Mouse (Mus musculus) embryonic stem cell, embryonic (primary cell): ENCODE measurements around the gene Bend6.

Source experiments
- CTCF ChIA-PET, 4 experiments: fragments of 300-600 bp in 2 of 4; fragments of 350-600 bp in 2 of 4; sonication (Branson Sonifier 250); formaldehyde crosslinking; loops; one replicate each; lab custom pipeline; 2022; ENCODE audit warnings: inconsistent platforms in 2 of 4; lab: Charles Lee
- POLR2A ChIA-PET, 4 experiments: fragments of 300-600 bp in 2 of 4; fragments of 350-600 bp in 2 of 4; sonication (Branson Sonifier 250); formaldehyde crosslinking; loops; one replicate each; lab custom pipeline; 2022; ENCODE audit warnings: antibody characterized with exemption in 4 of 4, inconsistent platforms in 1 of 4; lab: Charles Lee

The Bend6 gene

GRCm38 (mm10) chr1:33907421-33908190 lies at the start of gene Bend6:
Bend6 (minus strand) TSS chr1:33907816.
- ChIA-PET POLR2A (interaction anchor here (0.6 to 9.2 kb wide), 43 partner anchors 7 to 286 kb away, joined by 3 to 84 read pairs (median 4); partner anchors contain the start of gene Zfp451 (in 1 of the 4)), CTCF (interaction anchor here in 2 of 4 experiments (1.0 to 2.4 kb wide), 7 partner anchors 9 to 57 kb away, joined by 3 to 10 read pairs (median 4); no protein-coding TSS in a partner anchor)

- POLR2A ChIA-PET = interaction anchor here in 1 of 4 experiments (3.1 kb wide), 1 partner anchor 9 kb away, joined by 18 read pairs; no protein-coding TSS in a partner anchor
Measured at GRCm38 (mm10) chr1:33955626-33956025, 48.0 kb upstream of the Bend6 start.

GRCm38 (mm10) chr1:33948511-33948910 lies 40.9 kb upstream of the Bend6 start:
- POLR2A ChIA-PET = interaction anchor here in 3 of 4 experiments (0.6 to 6.7 kb wide), 8 partner anchors 7 to 510 kb away, joined by 3 to 68 read pairs (median 4); no protein-coding TSS in a partner anchor
- CTCF ChIA-PET = no interaction called here

More at GRCm38 (mm10) chr1:33955626-33956025, 48.0 kb upstream of the Bend6 start:
- CTCF ChIA-PET = no interaction called here

DNA sequence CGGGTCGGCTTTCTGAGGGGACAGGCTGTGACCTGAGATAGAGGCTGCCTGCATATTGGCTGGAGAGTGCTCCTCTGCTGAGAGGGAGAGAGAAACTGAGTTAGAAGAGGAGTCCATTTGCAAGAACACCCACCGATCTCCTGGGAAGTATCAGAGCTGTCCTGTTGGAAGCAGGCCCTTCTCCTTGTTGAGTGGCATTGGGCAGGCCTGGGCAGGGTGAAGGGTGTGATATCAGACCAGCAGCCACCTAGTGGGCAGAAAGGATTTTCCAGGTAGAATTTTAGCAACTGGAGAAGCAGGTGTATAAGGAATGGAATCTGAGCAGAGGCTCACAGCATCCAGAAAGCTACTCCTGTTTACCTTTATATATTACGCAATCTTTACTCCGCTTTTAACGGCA lies 40.2 kb upstream of the Bend6 start:
- POLR2A ChIA-PET = interaction anchor here (0.6 to 6.7 kb wide), 15 partner anchors 8 to 304 kb away, joined by 3 to 68 read pairs (median 4); partner anchors contain the start of genes Bend6 (in 2 of the 4) and Dst (in 1 of the 4)
- CTCF ChIA-PET = interaction anchor here in 2 of 4 experiments (0.6 to 2.4 kb wide), 4 partner anchors 17 to 46 kb away, joined by 3 to 8 read pairs (median 4); no protein-coding TSS in a partner anchor

DNA sequence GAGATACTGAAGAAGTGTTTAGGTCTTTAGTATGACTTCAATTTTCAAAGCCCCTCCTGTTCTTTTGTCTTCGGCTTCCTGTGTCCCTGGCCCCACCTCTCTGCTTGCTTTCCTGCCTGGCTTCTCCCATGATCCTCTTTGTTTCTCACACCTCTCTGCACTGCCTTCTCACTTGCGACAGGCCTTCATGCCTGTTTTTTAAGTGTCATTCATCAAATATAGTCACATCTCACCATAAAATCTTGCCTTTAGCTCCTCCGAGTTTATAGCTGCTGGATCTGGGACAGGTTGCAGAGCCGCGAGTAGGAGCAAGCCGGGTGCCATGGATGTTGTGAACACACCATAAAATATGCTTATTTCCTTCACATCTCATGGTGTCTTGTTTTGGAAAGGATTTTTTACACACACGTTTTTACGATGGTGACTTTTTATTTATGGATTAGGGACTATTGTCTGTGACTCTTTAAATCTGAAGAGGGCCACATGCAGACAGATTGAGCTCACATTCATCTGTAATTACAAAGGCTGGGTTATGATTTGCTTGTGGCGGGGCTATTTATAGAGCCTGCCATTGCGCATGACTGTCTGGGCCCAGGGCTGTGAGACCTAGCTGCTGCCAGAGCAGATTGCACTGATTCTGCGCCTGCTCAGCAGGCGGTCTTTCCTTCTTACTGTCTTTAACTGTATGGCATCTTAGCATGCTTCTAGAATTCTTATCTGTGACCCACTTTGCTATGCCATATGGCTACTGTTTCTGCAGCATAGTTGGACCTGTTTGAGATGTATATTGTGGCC lies 39.2 kb upstream of the Bend6 start:
- ChIA-PET CTCF (interaction anchor here in 2 of 4 experiments (0.5 to 2.4 kb wide), 4 partner anchors 18 to 141 kb away, joined by 3 to 8 read pairs (median 4); no protein-coding TSS in a partner anchor), POLR2A (interaction anchor here in 3 of 4 experiments (0.6 to 6.7 kb wide), 18 partner anchors 9 to 157 kb away, joined by 3 to 68 read pairs (median 5); partner anchors contain the start of genes Bend6 (in 2 of the 3) and Dst (in 1 of the 3))

DNA sequence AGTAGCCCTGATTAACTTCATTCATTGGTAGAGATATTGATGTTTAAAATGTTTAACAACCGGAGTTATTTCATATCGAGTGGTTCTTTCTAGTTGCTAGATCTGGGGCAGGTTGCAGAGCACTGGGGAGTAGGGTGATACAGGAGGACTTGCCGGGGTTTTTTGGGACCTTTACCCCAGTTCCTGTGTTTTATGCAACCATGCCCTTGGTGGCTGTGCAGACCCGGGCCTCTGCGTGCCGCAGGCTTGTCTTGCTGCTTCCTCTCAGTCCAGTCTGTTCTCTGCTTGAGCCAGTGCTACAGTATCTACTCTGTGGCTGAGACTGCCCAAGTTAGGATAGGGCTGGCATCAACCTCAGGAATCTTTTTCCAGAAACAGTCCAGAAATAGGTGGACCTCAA lies 38.1 kb upstream of the Bend6 start:
- POLR2A ChIA-PET = interaction anchor here in 3 of 4 experiments (0.6 to 6.7 kb wide), 21 partner anchors 10 to 210 kb away, joined by 3 to 68 read pairs (median 5); partner anchors contain the start of genes Bend6 (in 2 of the 3) and Dst (in 1 of the 3)
- CTCF ChIA-PET = interaction anchor here in 2 of 4 experiments (0.5 to 2.4 kb wide), 3 partner anchors 19 to 44 kb away, joined by 3 to 8 read pairs (median 3); no protein-coding TSS in a partner anchor

DNA sequence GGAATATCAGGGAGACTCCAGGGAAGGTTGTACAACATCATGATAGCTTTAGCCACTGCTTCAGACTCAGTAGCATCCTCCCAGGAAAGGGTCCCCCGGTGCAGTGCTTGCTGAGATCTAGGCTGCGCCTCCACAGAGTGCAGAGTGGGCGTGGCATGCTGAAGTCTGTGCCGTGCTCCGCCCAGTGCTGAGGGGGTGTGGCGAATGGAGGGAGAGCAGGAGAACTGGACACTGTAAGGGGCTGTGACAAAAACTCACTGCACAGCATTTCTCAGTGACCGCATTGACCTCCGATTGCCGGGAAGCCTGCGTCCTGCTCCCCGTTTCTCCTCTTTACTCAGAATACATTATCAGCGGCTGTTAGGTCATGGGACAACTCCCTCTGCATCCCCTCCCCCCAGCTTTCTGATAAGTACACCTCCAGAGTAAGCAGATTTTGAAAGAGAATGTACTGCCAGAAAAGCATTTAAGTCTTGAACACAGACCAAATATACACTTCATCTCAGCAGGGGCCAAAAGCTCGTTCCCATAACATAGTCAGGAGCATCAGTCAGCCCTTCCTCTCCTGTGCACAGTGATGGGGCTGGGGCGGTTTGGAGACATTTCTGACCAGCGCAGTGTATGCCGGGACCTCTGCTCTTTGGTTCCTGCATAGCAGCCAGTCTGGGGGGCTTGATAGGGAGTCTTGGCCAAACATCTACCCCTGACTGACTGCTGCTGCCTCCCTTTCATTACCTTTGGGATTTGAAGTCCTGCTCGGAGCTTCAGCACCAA lies 37.5 kb upstream of the Bend6 start:
- ChIA-PET CTCF (interaction anchor here in 3 of 4 experiments (0.5 to 0.6 kb wide), 3 partner anchors 9 to 44 kb away, joined by 3 to 19 read pairs (median 3); no protein-coding TSS in a partner anchor), POLR2A (interaction anchor here in 3 of 4 experiments (0.6 to 6.7 kb wide), 24 partner anchors 9 to 211 kb away, joined by 3 to 68 read pairs (median 5); partner anchors contain the start of genes Bend6 (in 1 of the 3) and Dst (in 1 of the 3))

DNA sequence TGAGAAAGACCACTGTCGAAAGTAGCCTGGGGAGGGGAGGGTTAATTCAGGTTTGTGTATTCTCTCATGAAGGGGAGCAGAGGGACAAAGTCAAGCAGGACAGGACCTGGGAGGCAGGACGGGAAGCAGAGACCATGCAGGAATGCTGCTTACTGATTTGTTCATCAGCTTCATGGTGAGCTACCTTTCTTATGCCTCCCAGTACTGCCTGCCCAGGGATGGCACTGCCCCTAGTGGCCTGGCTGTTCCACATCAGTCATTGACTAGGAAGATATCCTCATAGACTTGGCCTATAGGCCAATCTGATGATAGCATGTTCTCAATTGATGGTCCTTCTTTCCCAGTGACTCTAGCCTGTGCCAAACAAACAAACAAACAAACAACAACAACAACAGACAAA lies 36.3 kb upstream of the Bend6 start:
- POLR2A ChIA-PET = interaction anchor here in 2 of 4 experiments (0.6 to 6.7 kb wide), 12 partner anchors 13 to 129 kb away, joined by 3 to 42 read pairs (median 5); partner anchors contain the start of genes Bend6 (in 2 of the 2) and Dst (in 1 of the 2)
- CTCF ChIA-PET = interaction anchor here (0.6 to 1.3 kb wide), 9 partner anchors 13 to 408 kb away, joined by 3 to 8 read pairs (median 3); partner anchors contain the start of gene Zfp451 (in 1 of the 4)

- ChIA-PET CTCF (no interaction called here), POLR2A (interaction anchor here in 2 of 4 experiments (0.5 to 4.9 kb wide), 7 partner anchors 12 to 126 kb away, joined by 3 to 28 read pairs (median 3); no protein-coding TSS in a partner anchor)
Measured at GRCm38 (mm10) chr1:33942638-33943037, 35.0 kb upstream of the Bend6 start.

- POLR2A ChIA-PET = interaction anchor here in 2 of 4 experiments (0.8 to 4.9 kb wide), 11 partner anchors 9 to 128 kb away, joined by 3 to 28 read pairs (median 9); partner anchors contain the start of genes Bend6 (in 1 of the 2) and Dst (in 1 of the 2)
Measured at GRCm38 (mm10) chr1:33940364-33940928, 32.8 kb upstream of the Bend6 start.

GRCm38 (mm10) chr1:33939828-33940227 lies 32.2 kb upstream of the Bend6 start:
- CTCF ChIA-PET = interaction anchor here in 1 of 4 experiments (2.1 kb wide), 1 partner anchor 129 kb away, joined by 5 read pairs; no protein-coding TSS in a partner anchor
- POLR2A ChIA-PET = interaction anchor here in 2 of 4 experiments (0.9 to 4.9 kb wide), 13 partner anchors 9 to 344 kb away, joined by 3 to 28 read pairs (median 7); partner anchors contain the start of genes Bend6 (in 1 of the 2) and Dst (in 1 of the 2)

More at GRCm38 (mm10) chr1:33940364-33940928, 32.8 kb upstream of the Bend6 start:
- CTCF ChIA-PET = interaction anchor here in 1 of 4 experiments (2.1 kb wide), 1 partner anchor 128 kb away, joined by 5 read pairs; no protein-coding TSS in a partner anchor

- ChIA-PET POLR2A (interaction anchor here in 2 of 4 experiments (0.6 to 3.2 kb wide), 12 partner anchors 9 to 33 kb away, joined by 3 to 19 read pairs (median 3); partner anchors contain the start of gene Dst (in 1 of the 2)), CTCF (interaction anchor here in 3 of 4 experiments (0.5 to 1.8 kb wide), 5 partner anchors 9 to 46 kb away, joined by 3 to 19 read pairs (median 4); no protein-coding TSS in a partner anchor)
Measured at GRCm38 (mm10) chr1:33935946-33936345, 28.3 kb upstream of the Bend6 start.

DNA sequence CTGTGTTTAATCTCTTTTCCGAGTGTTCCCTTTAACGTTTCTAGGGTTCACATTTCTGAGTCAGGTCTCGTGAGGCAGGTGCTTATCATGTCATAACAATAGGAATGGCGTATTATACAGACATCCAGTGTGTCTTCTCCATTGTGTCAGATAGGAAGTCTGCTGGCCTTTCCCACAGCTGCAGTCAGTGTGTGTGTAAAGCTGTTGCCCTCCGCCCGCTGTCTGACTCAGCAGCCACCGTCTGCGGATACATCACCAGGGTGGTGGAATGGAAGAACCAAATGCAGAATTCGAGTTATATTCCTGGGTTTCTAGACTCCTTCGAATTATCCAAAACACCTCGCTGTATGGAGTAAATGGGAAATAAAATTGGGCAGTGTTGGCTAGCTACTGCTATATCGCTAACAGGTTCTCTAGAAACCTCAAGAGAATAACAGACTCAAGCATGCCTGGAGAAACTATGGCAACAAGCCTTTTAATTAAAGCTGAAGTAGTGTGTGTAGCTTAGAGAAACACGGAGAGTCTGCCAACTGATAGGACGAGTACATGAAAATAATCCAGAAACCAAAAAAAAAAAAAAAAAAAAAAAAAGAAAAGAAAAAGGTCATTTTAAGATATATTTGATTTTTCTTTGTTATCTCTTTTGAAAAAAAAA lies 25.4 kb upstream of the Bend6 start:
- CTCF ChIA-PET = interaction anchor here in 1 of 4 experiments (0.7 kb wide), 1 partner anchor 28 kb away, joined by 6 read pairs; no protein-coding TSS in a partner anchor
- POLR2A ChIA-PET = interaction anchor here in 2 of 4 experiments (0.5 to 1.4 kb wide), 7 partner anchors 12 to 91 kb away, joined by 3 to 5 read pairs (median 3); partner anchors contain the start of gene Bend6 (in 1 of the 2)

GRCm38 (mm10) chr1:33932196-33932595 lies 24.6 kb upstream of the Bend6 start:
- POLR2A ChIA-PET = interaction anchor here in 2 of 4 experiments (0.5 to 8.1 kb wide), 7 partner anchors 9 to 39 kb away, joined by 3 to 84 read pairs (median 13); partner anchors contain the start of genes Bend6 (in 1 of the 2) and Dst (in 1 of the 2)
- CTCF ChIA-PET = no interaction called here

DNA sequence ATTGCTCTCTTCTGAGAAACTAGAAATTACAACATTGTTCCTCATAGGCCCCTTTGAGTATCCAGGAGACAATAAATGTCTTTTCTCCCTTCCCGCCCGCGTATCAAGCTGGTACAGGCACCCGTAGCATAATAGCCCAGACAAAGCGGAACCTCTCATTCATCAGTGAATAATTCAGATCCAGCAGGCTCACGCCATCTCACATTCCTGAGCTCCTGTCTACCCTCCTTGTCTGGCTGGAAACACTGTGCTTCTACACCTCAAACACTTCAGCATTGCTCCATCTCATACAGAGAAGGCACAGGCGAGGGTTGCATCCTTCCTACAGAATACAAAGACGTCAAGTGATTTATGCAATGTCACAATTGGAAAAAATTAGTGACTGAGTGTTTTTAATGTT lies 24.2 kb upstream of the Bend6 start:
- ChIA-PET POLR2A (interaction anchor here (0.6 to 8.1 kb wide), 9 partner anchors 9 to 271 kb away, joined by 3 to 84 read pairs (median 9); partner anchors contain the start of genes Bend6 (in 2 of the 4) and Dst (in 2 of the 4)), CTCF (interaction anchor here in 1 of 4 experiments (0.6 kb wide), 1 partner anchor 41 kb away, joined by 5 read pairs; no protein-coding TSS in a partner anchor)
